Mouse (Mus musculus): ENCODE measurements around the gene Mup18. TPM values are rescaled to one million over a fixed set of nuclear protein-coding genes. Genes with fewer than 3 reads are reported as not detected.
"Not testable (repeated sequence)": the region's sequence is repeated elsewhere in the genome, so short reads cannot be mapped to it uniquely, and the experiment has no call there.

Mup18 gene
- total RNA-seq (2014; fragmentation: Nextera tagmentation) = not detected in 2 replicates
- total RNA-seq (2017) = not detected in 2 replicates

- not testable (repeated sequence) for ATAC-seq (replicated peaks; ENCODE audit: poor library complexity, severe bottlenecking)
Measured at GRCm38 (mm10) chr4:61674036-61674435, at the start of gene Mup18. Gene Mup18 (minus strand): TSS chr4:61674136.

DNA sequence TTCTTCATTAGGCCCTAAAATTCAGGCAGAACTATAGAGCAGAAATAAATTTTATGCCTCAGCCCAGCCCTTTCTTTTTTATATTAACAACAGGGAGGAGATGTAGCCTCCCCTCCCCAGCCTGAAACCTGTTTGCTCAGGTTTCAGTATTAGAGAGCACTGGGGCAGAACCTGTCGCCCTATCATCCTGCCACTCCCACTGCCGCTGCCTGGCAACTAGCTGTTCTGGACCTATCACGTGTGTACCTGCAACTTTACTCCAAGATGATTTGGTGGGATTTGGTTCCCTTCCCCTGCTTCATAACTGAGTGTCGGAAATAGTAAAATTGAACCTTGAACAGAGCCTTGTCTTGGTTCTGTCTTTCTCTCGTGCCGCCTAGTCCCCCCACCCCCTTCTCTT lies 40.4 kb upstream of the Mup18 start:
- not testable (repeated sequence) for ATAC-seq (replicated peaks; ENCODE audit: poor library complexity, severe bottlenecking)

Other genes starting within 250 kb of the Mup18 start
- gene Mup15, start 234.4 kb downstream of the Mup18 start, total RNA-seq (2014; fragmentation: Nextera tagmentation) = not detected in 2 replicates
- gene Mup15, start 234.4 kb downstream of the Mup18 start, total RNA-seq (2017) = not detected in 2 replicates
- not detected in 2 replicates for gene Mup16, start 154.6 kb downstream of the Mup18 start, total RNA-seq (2014; fragmentation: Nextera tagmentation)
- gene Mup16, start 154.6 kb downstream of the Mup18 start, total RNA-seq (2017) = not detected in 2 replicates
- gene Mup17, start 78.3 kb downstream of the Mup18 start, total RNA-seq (2014; fragmentation: Nextera tagmentation) = not detected in 2 replicates
- not detected in 2 replicates for gene Mup17, start 78.3 kb downstream of the Mup18 start, total RNA-seq (2017)
- gene Mup19, start 108.1 kb upstream of the Mup18 start, total RNA-seq (2014; fragmentation: Nextera tagmentation) = not detected in 2 replicates
- gene Mup19, start 108.1 kb upstream of the Mup18 start, total RNA-seq (2017) = not detected in 2 replicates
- gene Mup5, start 161.1 kb upstream of the Mup18 start, total RNA-seq (2014; fragmentation: Nextera tagmentation) = not detected in 2 replicates
- gene Mup5, start 161.1 kb upstream of the Mup18 start, total RNA-seq (2017) = not detected in 2 replicates

All from granulocyte monocyte progenitor cell, adult 5-6 weeks (primary cell).